Mouse (Mus musculus) heart, postnatal 0 days (tissue): ENCODE results near the gene Barhl1. TPM values are rescaled to one million over a fixed set of nuclear protein-coding genes. Genes with fewer than 3 reads are reported as not detected.
A peak's percentile ranks its signal among the peaks of the same experiment; 100 is the strongest.

Experiments
- ATAC-seq: fragments of 200-750 bp; cut with Nextera tagmentation; 2 replicates; pipeline ENCODE4 v1.8.0; 2017; ENCODE audit warnings: low read depth, moderate number of reproducible peaks, moderate library complexity; ENCODE audit not compliant: insufficient read depth
- DNase-seq: peaks from one replicate; pipeline ENCODE4 v3.0.0-alpha.2; 2016; ENCODE audit warnings: low spot score
- H3K27ac ChIP-seq: fragments of 300-500 bp; sonication (generic); 2 replicates; pipeline ENCODE4 v1.5.1; 2014; ENCODE audit warnings: low read depth, mild to moderate bottlenecking
- H3K27me3 ChIP-seq: fragments of 300-500 bp; sonication (generic); 2 replicates; pipeline ENCODE4 v1.6.1; 2014; ENCODE audit warnings: low read length, mixed read lengths; ENCODE audit not compliant: control insufficient read depth, insufficient read depth
- H3K36me3 ChIP-seq: fragments of 300-500 bp; sonication (generic); replicated peaks from 2 replicates; pipeline ENCODE4 v1.6.1; 2014; ENCODE audit warnings: low read length, mixed read lengths; ENCODE audit not compliant: control insufficient read depth, insufficient read depth
- H3K4me1 ChIP-seq: fragments of 300-500 bp; sonication (generic); 2 replicates; pipeline ENCODE4 v1.6.1; 2014; ENCODE audit warnings: antibody characterized with exemption; ENCODE audit not compliant: control insufficient read depth, insufficient read depth
- H3K4me2 ChIP-seq: fragments of 300-500 bp; sonication (generic); 2 replicates; pipeline ENCODE4 v1.6.1; 2014; ENCODE audit warnings: low read depth, mild to moderate bottlenecking, low read length, moderate library complexity
- H3K4me3 ChIP-seq: fragments of 300-500 bp; sonication (generic); 2 replicates; pipeline ENCODE4 v1.5.1; 2014; ENCODE audit warnings: low read depth, low read length
- H3K9ac ChIP-seq: fragments of 300-500 bp; sonication (generic); replicated peaks from 2 replicates; pipeline ENCODE4 v1.6.1; 2014; ENCODE audit warnings: low read depth, low read length, mixed read lengths
- H3K9me3 ChIP-seq: fragments of 300-500 bp; sonication (generic); replicated peaks from 2 replicates; pipeline ENCODE4 v1.6.1; 2016; ENCODE audit warnings: low read length; ENCODE audit not compliant: control insufficient read depth
- CTCF ChIP-seq: IDR thresholded peaks from 2 replicates; pipeline ENCODE4 v1.5.1; 2016; ENCODE audit warnings: antibody characterized with exemption, control low read depth, low read depth
- EP300 ChIP-seq: IDR thresholded peaks from 2 replicates; pipeline ENCODE4 v1.6.1; 2016; ENCODE audit warnings: antibody characterized with exemption, low read depth
- WGBS: fragments of 180-500 bp; shearing (Covaris S2); extraction: QIAGEN DNeasy Blood & Tissue Kit; methylation state at CpG from one replicate; pipeline ENCODE4 v1.1.7; 2014; 5-methylcytosine and 5-hydroxymethylcytosine counted together
- polyA plus RNA-seq: library from polyadenylated mRNA; unstranded; fragments of >200 nt; fragmentation: Nextera tagmentation; extraction: Ambion mirVana; gene quantifications from 2 replicates; pipeline ENCODE4 v1.2.1, GENCODE M21; 2015
- total RNA-seq: library from RNA; depleted of rRNA; stranded (reverse); fragments of >200 nt; gene quantifications from 2 replicates; pipeline ENCODE4 v1.2.3, GENCODE M21; 2014; ENCODE audit warnings: low replicate concordance

Gene Barhl1
- total and polyA plus RNA-seq, 2 experiments from 2014 or later, result not detected

GRCm38 (mm10) chr2:28882826-28883485, 33.5 kb downstream of the Barhl1 start:
- Histone ChIP-seq H3K4me1 (no peaks in the 10 kb centered on the region), H3K27me3 (no peaks in the 10 kb centered on the region), H3K4me3 (no peak overlapping the region), H3K9ac (no peak overlapping the region), H3K36me3 (peaks cover 41% of the 10 kb centered on the region), H3K4me2 (no peak overlapping the region), H3K9me3 (no peaks in the 10 kb centered on the region), H3K27ac (no peak overlapping the region)
- no peak for DNase-seq
- 70% methylated on average over 6 of the region's 6 CpGs for WGBS
- TF ChIP-seq CTCF, result no peak
- no peak for TF ChIP-seq EP300
- ATAC-seq, result no peak

DNA sequence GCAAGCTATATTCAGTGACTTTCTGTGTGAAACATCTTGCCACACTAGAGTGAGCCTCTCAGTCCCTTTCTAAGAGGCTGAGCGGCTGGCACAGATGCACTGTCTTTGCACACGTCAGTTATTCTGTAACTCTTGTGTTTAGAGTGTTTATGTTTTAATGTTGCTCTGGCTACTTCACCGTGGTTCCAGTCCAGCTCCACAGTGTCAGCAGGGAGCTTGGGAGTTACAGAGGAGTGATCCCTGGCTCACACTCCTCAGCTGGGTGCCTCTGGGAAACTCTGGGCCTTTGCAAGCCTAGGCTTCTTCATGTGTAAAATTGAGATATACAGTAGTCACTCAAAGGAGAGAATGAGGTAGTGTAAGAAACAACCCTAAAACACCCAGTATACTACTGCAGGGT, 34.4 kb downstream of the Barhl1 start:
- Histone ChIP-seq H3K4me3 (no peak overlapping the region), H3K36me3 (peaks cover 40% of the 10 kb centered on the region), H3K4me2 (no peak overlapping the region), H3K9ac (no peak overlapping the region), H3K9me3 (no peaks in the 10 kb centered on the region), H3K27me3 (no peaks in the 10 kb centered on the region), H3K27ac (no peak overlapping the region), H3K4me1 (no peaks in the 10 kb centered on the region)
- no peak for TF ChIP-seq CTCF
- no peak for TF ChIP-seq EP300
- ATAC-seq (no peak), DNase-seq (no peak)
- 89% methylated on average over 3 of the region's 3 CpGs for WGBS

GRCm38 (mm10) chr2:28881275-28881674, 35.2 kb downstream of the Barhl1 start:
- Histone ChIP-seq H3K4me1 (no peaks in the 10 kb centered on the region), H3K36me3 (peaks cover 42% of the 10 kb centered on the region), H3K27ac (no peak overlapping the region), H3K4me3 (no peak overlapping the region), H3K4me2 (no peak overlapping the region), H3K9ac (no peak overlapping the region), H3K9me3 (no peaks in the 10 kb centered on the region), H3K27me3 (no peaks in the 10 kb centered on the region)
- WGBS, result 86% methylated on average over 3 of the region's 3 CpGs
- no peak for ATAC-seq
- no peak for TF ChIP-seq CTCF
- no peak for DNase-seq

- no peaks in the 10 kb centered on the region for H3K27me3 ChIP-seq
- H3K9me3 ChIP-seq, result no peaks in the 10 kb centered on the region
- no peak overlapping the region for H3K4me2 ChIP-seq
- no peak overlapping the region for H3K9ac ChIP-seq
- H3K27ac ChIP-seq, result no peak overlapping the region
- no peak overlapping the region for H3K4me3 ChIP-seq
- H3K4me1 ChIP-seq, result no peaks in the 10 kb centered on the region
- 87% methylated on average over 11 of the region's 11 CpGs for WGBS
- peaks cover 31% of the 10 kb centered on the region for H3K36me3 ChIP-seq
- no peak for ATAC-seq
- TF ChIP-seq EP300 (no peak), CTCF (no peak)
- no peak for DNase-seq
These were observed 40.9 kb downstream of the Barhl1 start for GRCm38 (mm10) chr2:28875554-28875953.

- Histone ChIP-seq H3K27me3 (no peaks in the 10 kb centered on the region), H3K4me3 (no peak overlapping the region), H3K9me3 (no peaks in the 10 kb centered on the region), H3K36me3 (peaks cover 45% of the 10 kb centered on the region), H3K4me1 (no peaks in the 10 kb centered on the region), H3K27ac (no peak overlapping the region), H3K9ac (no peak overlapping the region), H3K4me2 (no peak overlapping the region)
- no peak for TF ChIP-seq EP300
- no peak for TF ChIP-seq CTCF
- WGBS, result 73% methylated on average over 7 of the region's 7 CpGs
- no peak for DNase-seq
- ATAC-seq, result no peak
These were observed 49.0 kb downstream of the Barhl1 start for GRCm38 (mm10) chr2:28867495-28867894.

GRCm38 (mm10) chr2:28863857-28864256, 52.6 kb downstream of the Barhl1 start:
- Histone ChIP-seq H3K27ac (no peak overlapping the region), H3K4me1 (no peaks in the 10 kb centered on the region), H3K36me3 (peaks cover 82% of the 10 kb centered on the region), H3K27me3 (no peaks in the 10 kb centered on the region), H3K9ac (no peak overlapping the region), H3K4me2 (no peak overlapping the region), H3K4me3 (no peak overlapping the region), H3K9me3 (no peaks in the 10 kb centered on the region)
- no peak for TF ChIP-seq EP300
- peak; percentile 16 for TF ChIP-seq CTCF
- DNase-seq, result no peak
- no peak for ATAC-seq
